Mouse (Mus musculus) gonadal fat pad, adult 2 months (tissue): ENCODE data around the gene Ppp4r4. TPM values are rescaled to one million over a fixed set of nuclear protein-coding genes. Genes with fewer than 3 reads are reported as not detected.
"Not testable (repeated sequence)": the region's sequence is repeated elsewhere in the genome, so short reads cannot be mapped to it uniquely, and the experiment has no call there.

ENCODE experiments used
- DNase-seq: peaks from one replicate; pipeline ENCODE4 v3.0.0-alpha.2; 2012; ENCODE audit warnings: low read depth
- polyA plus RNA-seq: library from polyadenylated mRNA; depleted of rRNA; stranded (reverse); fragments of >200 nt; gene quantifications from 2 replicates; pipeline ENCODE4 v1.2.3, GENCODE M21; 2012

The Ppp4r4 gene
- polyA plus RNA-seq, 1 experiment = 1.4 TPM

GRCm38 (mm10) chr12:103532649-103533395 is 739 bp downstream of the Ppp4r4 start:
- no peak for DNase-seq

- DNase-seq = no peak
Observed at GRCm38 (mm10) chr12:103540429-103540828, 8.3 kb downstream of the Ppp4r4 start.

DNA sequence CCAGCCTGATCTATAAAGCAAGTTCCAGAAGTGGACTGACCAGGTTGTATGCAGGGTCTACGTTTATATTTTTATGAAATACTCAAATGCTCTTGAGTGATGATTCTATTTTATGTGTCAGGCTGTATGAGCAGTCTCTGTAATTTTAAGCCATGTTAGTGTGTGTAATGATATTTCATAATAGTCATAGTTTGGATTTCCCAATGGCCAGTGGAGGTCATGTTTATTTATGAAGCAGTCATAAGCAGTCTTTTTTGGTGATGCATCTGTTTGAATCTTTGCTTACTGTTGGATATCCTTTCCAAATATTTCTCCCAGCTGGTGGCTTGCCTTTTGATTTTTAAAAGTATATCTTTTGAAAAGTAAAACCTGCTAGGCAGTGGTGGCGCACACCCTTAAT is 11.3 kb downstream of the Ppp4r4 start:
- DNase-seq = no peak

- DNase-seq = no peak
Observed at GRCm38 (mm10) chr12:103544213-103544612, 12.1 kb downstream of the Ppp4r4 start.

GRCm38 (mm10) chr12:103547438-103547837 is 15.4 kb downstream of the Ppp4r4 start:
- no peak for DNase-seq

DNA sequence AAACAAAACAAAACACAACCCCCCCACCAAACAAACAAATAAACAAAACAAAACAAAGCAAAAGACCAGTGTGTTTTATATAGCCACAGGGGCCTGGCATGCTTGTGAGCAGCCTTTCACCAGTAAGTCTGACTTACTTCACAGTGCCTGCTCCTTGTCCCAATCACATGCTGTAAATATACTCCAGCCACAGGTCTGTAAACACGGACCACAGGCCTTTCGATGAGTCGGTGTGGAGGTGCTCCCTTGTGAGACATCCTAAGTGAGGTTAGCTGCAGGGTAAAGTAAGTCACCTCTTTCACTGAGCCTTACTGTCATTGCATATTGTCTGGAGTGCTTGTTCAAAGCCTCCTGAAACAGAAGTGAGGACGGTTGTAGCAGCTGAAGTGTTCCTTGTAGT is 16.4 kb downstream of the Ppp4r4 start:
- no peak for DNase-seq

DNA sequence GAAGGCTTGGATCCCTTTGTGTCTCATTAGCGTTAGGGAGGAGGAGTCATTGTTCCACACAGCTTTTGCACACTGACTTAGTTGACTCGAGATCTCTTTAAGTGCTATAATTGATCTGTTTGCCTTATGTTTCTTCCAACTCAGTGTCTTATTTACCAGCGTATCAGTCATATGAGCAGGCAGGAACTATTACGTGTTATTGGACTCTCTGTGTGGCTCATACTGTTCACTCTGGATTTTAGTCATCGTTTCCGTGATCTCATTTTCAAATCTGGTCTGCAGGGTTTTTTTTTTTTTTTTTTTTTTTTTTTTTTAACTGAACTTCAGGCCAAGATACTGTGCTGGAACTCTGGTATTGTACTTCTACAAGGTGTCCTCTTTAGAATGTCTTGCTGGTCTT is 18.0 kb downstream of the Ppp4r4 start:
- DNase-seq = no peak

- DNase-seq = no peak
Observed at GRCm38 (mm10) chr12:103551422-103551821, 19.3 kb downstream of the Ppp4r4 start.

DNA sequence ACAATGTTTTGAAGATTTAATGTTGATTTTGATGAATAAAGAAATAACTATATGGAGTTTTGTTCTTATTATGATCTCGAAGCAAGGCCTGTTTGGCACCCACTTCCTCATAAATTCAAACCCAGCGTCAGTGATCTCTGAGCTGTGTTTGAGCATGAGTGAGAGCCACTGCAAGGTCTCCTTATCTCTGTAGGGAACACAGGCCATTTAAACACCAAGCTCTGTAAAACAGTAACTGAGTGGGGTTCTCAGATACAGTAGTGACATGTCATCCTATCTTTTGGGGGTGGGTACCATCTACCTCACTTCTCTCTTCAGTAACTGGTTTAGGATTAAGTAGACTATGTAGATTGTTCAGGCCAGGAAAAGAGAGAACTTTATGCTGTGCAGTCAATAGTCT is 20.4 kb downstream of the Ppp4r4 start:
- no peak for DNase-seq

GRCm38 (mm10) chr12:103553497-103553896 is 21.4 kb downstream of the Ppp4r4 start:
- DNase-seq = no peak

DNA sequence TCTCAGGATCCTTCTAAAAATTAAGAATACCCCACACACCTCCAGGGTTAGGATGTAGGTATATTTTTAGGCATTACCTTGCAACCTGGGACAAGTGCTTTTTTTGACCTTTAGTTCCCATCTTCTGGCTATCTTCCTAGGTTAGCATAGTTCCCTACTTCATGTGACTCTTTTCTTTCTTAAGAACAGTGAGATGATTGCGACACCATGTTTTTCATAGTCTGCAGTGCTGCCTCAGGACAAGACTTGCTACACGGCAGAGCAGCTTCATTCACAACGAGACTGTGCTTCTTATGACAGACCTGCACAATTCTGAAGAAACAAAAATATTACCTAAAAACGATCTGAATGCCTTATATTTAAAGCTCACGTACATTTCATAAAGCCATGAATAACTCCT is 24.8 kb downstream of the Ppp4r4 start:
- peak; percentile 61 for DNase-seq

- no peak for DNase-seq
Observed at GRCm38 (mm10) chr12:103564726-103565125, 32.6 kb downstream of the Ppp4r4 start.

GRCm38 (mm10) chr12:103565151-103565550 is 33.1 kb downstream of the Ppp4r4 start:
- DNase-seq = no peak

- no peak for DNase-seq
Observed at GRCm38 (mm10) chr12:103567129-103567528, 35.0 kb downstream of the Ppp4r4 start.

DNA sequence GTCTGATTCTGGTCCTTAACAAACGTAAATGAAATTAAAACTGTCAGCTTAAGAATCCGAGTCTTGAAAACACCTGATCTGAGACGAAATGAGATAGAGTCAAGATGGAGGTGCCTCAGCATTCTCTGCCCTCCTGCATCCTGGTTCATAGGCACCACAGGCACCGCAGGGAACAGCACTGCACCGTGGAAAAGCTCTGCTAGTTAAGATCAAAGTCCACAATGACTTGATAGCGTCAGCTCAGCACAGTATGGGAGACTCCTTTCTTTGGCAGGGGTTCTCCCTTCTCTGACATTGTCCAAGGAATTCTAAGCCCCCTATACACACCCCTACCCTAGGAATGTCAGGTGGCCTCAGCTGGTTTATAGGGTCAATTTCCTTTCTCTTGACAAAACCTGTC is 37.6 kb downstream of the Ppp4r4 start:
- no peak for DNase-seq

DNA sequence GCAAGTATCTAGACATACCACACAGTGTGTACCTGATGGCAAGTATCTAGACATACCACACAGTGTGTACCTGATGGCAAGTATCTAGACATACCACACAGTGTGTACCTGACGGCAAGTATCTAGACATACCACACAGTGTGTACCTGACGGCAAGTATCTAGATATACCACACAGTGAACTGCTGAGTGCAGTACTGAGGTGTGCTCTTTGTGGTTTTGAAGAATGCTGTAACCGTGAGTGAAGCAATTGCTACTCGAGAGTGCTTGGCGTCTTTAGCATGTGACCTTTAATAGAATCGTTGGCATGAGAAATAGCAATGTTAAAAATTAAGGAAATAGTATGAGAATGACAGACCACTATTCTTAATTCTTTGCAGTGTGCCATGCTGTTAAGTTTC is 46.1 kb downstream of the Ppp4r4 start:
- DNase-seq = not testable (repeated sequence)

- DNase-seq = no peak
Observed at GRCm38 (mm10) chr12:103583771-103584170, 51.7 kb downstream of the Ppp4r4 start.

DNA sequence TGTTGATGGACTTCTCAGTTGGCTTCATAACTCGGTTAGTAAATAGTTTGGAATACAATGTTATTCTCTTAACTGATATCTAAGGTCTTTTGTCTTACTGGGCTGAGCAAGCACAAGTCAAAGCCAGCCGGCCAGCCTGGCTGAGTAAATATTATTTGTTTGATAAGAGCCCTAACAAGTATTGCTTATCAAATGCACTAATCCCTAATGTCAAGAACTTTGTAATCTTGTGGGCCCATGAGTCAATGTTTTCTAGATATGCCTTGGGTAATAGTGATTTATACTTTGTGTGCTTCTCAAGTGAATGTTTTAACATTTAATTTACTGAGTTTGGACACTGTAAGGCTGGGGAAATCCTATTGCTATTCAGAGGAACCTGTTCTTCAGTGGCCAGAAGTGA is 66.3 kb downstream of the Ppp4r4 start:
- no peak for DNase-seq

DNA sequence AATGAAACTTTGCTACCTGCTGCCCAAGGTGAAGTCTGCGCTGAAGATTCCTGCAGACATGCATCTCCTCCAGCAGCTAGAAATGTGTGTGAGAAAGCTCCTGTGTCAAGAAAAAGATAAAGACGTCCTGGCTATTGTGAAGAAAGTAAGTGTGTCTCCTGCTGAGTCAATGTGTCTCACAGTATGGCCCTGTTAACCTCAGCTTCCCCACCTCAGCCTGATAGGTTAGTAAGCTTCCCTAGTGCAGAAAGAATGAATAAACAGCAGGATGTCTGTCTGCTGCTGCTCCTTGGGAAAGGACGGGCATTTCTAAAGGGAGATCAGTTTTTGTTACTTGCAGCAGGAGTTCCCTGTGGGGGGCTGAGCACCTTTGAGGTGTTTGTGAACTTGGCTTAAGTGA is 68.3 kb downstream of the Ppp4r4 start:
- no peak for DNase-seq

DNA sequence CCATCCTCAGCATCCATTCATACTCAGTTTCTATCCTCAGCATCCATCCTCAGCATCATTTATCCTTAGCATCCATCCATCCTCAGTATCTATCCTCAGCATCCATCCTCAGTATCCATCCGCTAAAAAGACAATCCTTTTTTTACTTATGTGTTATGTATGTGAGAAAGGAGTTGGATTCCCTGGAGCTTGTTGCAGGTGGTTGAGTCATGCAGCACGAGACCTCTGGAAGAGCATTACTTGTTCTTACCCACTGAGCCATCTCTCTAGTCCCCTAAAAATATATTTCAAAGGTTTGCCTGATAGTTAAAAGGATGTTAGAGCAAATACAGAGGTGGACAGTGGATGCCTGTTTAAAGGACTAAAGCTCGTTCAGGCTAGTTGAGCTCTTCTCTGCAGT is 69.8 kb downstream of the Ppp4r4 start:
- DNase-seq = no peak

DNA sequence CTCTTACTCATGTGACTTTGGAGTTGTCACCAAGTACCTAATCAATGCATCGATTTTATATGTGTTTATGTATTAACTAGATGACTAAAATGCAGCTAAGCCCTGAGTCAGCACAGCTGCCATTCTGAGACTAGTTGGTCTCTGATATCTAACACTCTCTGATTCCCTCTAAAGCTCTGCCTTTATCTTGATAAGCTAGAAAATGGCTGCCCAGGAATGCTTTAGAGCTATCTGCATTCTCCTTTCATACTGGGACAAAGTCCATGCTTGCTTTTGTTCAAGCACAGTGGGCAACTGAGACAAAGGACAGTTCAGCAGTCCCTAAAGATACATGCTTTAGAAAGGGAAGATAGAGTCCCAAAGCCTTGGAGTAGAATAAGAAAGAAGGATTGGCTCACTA is 83.1 kb downstream of the Ppp4r4 start:
- no peak for DNase-seq

DNA sequence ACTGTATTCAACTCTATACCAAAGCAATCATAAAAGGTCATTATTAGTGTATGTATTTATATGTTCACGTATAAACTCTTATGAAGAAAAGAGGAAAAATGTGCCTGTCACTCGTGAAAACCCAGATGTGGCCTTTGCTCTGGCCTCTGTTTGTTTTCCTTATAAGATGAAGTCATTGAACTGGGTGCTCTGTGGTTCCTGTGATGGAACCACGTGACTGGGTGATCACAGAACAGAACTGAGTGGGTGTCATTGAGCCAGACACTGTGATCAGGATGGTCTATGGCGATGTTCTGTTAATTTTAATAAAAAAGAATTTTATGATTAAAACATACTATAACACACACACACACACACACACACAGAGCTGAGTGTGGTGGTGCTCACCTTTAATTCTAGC is 83.7 kb downstream of the Ppp4r4 start:
- no peak for DNase-seq

DNA sequence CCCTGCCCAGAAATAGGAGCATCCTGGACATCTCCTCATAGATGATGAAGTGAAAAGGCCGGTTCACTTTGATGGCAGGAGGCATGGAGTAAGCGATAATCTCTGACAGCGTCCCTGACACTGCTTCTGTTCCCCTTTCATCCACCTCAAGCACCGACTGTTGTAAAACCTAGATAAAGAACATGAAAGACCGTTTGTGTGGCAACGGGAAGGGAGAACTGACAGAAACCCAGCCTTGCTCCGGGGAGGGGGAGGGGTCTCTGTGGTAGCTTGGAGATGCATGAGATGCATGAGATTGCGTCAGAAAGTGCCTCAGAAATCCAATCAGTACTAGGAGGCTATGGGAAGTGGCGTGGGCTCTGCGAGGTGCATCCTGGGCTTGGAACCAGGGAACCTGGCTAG is 84.8 kb downstream of the Ppp4r4 start:
- no peak for DNase-seq

- no peak for DNase-seq
Observed at GRCm38 (mm10) chr12:103631203-103631612, 99.1 kb downstream of the Ppp4r4 start, which contains the start of gene Serpina10. Serpina10 (minus strand) TSS chr12:103631444.
